Mouse (Mus musculus) cerebellum, adult 2 months (tissue): Measurements from ENCODE around the gene Fam124b.

Experiments
- CTCF ChIP-seq: fragments of 200-500 bp; IDR thresholded peaks from 2 replicates; pipeline ENCODE4 v1.5.1; 2011; ENCODE audit warnings: low read depth, mild to moderate bottlenecking, control low read depth, low read length, moderate library complexity, borderline replicate concordance; ENCODE audit not compliant: insufficient read depth
- POLR2A ChIP-seq: fragments of 200-500 bp; IDR thresholded peaks from 2 replicates; pipeline ENCODE4 v1.6.1; 2011; ENCODE audit warnings: low read length, control low read depth, borderline replicate concordance; ENCODE audit not compliant: insufficient read depth

DNA sequence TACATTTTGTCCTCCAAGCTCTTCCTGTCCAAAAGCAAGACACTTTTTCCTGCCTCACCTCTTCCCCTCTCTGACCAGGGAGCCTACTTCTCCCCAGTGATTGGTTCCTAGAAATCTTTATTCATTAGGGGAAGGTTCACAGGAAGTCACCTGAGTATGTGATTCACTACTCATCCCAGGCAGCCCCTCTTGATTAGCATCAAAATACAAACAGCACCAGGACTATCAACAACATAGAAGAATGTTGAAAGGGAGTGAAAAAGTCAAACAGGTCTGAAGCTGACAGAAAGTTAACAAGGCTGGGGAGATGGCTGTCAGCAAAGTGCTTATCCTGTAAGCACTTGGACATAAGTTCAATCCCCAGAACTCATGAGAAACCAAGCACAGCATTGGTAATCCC lies 67.6 kb downstream of the Fam124b start:
- TF ChIP-seq CTCF (no peak), POLR2A (no peak)
